Mouse (Mus musculus) R1 (cell line): ENCODE results near the gene Fbxo22.
"Not testable (repeated sequence)": the region's sequence is repeated elsewhere in the genome, so short reads cannot be mapped to it uniquely, and the experiment has no call there.

Source experiments
- DNase-seq: peaks from one replicate; pipeline ENCODE4 v3.0.0-alpha.2; 2018; ENCODE audit warnings: low read depth, low spot score

Gene Fbxo22

DNA sequence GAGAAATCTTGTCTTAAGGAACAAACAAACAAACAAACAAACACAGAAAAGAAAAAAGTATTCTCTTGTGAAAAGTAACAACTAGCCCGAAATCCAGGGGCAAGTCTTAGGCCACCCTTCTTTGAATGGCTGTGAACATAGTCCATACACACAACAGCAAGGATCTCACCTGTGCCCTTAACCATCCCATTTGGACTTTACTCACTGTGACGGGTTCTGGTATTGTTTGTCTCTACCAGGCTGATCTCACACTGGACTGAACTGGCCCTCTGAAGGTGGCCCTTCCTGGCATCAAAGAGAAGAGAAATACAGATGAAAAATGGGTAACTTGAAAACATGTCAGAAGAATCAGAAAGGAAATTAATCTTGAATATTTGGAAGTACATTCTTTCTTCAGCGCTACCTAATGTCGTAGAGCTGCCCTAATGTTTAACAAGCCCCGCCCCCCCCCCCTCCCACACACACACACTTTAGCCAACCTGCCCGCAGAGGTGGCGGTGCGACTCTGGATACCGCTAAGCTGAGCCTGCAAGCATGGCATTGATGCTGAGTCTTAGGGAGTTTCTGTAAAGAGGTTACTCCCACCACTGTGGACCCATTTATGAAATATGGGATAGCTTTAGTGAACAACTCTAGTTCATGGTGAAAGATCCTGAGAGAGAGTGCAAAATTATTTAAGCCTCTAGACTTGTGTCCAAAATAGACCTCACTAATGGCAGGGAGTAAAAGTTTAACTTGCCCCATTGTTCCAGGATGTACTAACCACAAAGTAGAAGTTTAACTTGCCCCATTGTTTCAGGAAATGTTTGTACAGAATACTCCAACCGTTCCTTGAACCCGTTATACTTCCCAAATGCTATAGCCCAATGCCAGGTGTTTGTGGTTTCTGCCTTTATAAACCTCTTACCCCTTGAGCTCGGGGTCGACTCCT lies 27.8 kb downstream of the Fbxo22 start:
- peak; percentile 24 for DNase-seq

DNA sequence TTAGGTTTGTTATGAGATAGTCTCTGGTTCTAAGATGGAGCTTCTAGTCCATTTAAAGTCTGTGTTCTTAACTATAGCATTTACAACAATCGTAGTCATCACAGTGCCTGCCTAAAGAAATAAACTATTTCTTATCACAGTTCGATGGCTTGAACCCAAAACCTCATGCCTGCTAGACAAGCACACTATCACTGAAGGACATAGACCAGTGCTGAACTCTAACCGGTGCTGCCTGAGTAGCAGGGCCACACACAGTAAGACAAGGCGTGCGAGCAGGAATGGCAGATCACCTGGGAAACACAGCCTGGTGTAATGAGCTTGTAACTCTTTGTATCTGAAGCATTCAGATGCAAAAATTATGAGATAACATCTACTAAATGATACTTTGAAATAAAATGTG lies 32.1 kb downstream of the Fbxo22 start:
- no peak for DNase-seq

DNA sequence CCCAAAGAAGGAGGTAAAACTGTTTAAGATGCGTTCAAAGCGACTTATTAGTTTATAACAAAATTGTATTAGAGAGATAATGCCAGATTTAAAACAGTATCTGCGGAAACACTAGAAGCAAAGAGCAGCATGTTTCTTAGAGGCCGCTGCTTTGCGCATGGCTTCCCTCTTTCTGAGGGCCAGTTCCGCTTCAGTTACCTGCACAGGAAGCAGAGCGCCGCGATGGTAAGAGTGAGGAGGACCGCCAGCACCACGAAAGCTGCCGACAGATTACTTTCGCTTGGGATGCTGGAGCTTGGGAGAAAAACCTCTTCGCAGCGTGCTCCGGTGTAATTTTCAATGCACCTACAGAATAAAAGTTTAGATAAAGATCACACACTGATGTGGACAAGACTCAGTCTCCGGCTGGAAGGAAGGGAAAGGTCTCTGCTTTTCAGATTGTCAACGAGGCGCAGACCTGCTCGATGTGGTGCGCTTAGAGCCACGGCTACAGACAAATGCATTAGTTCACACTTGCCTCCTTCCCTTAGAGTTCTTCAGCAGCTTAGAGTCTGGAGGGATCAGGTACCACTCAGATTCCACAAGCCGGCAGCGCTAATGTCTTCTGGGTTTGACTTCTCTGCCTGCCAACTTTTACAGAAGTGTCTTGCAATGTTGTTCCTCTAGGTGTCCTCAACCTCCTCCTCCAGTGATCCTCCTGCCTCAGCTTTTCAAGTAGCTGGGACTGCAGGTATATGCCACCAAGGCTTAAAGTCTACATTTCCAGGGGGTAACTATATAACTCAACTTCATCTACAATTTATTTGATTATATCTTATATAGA lies 33.3 kb downstream of the Fbxo22 start:
- peak; percentile 77 for DNase-seq

DNA sequence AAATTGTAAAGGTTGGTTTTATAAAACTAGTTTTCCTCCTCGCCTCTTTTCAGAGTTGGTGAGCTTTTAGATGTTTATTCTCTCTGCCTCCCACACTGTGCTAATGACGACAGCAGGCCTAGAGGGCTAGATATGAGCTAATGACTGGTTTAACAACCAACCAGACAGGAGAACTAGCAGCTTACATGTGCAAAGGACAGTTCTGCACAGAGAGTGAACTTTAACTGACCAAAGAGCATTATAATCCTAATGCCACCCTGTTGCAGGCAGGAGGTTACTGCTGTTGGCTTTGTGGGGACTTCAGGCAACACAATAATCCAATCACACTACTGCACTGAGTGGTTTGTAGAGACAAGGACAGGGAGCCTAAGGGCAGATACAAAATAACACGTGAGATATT lies 34.6 kb downstream of the Fbxo22 start:
- DNase-seq: no peak

DNA sequence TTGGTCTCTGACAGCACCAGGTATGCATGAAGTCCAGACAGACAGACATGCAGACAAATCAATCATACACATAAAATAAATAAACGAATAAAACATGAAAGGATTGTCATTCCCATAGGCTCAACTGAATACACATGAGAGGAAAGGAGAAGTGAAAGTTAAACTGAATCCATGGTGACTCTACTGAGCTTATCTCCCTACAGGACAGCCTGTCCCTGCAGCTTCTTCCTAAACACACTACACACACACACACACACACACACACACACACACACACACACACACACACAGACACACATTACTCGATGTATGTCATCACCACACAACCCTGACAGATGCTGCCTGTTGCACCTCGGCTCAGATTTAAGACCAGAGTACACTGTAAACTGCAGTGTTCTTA lies 35.4 kb downstream of the Fbxo22 start:
- no peak for DNase-seq

DNA sequence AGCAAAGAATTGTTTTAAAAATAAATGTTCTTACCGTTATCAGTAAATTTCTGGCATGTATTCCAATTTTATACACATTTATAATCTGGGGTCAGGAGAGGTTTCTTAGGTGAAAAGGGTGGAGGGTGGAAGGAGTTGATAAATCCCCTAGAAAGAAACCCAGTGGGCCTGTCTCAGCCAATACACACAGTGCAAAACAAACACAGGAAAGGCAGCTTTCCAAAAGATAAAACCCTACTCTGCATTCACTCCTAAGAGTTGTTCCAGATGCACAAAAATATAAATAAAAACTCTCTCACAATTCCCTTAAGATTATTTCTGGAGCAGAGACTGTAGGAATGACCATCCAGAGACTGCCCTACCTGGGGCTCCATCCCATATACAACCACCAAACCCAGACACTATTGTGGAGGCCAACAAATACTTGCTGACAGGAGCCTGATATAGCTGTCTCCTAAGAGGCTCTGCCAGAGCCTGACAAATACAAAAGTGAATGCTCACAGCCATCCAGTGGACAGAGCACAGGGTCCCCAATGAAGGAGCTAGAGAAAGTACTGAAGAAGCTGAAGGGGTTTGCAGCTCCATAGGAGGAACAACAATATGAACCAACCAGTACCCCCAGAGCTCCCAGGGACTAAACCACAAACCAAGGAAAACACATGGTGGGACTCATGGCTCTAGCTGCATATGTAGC lies 36.5 kb downstream of the Fbxo22 start:
- not testable (repeated sequence) for DNase-seq

DNA sequence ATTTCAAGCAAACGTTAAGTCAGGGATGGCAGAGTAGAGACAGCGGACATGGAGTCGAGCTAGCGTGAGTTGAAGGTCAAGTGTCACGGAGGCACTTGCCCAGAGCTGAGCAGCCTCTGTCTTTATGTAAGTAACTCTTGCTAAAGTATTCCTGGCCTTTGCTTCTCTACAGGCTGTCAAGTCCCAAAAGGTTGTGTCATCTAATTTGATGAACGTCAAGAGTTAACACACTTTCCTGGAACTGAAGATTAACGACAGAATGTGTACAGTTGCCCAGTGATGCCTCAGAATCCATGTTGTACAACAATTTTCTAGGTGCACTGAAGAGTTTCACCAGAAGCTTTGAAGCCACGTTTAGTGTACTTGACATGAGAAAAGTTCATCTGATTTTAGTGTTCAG lies 37.7 kb downstream of the Fbxo22 start:
- DNase-seq: no peak

DNA sequence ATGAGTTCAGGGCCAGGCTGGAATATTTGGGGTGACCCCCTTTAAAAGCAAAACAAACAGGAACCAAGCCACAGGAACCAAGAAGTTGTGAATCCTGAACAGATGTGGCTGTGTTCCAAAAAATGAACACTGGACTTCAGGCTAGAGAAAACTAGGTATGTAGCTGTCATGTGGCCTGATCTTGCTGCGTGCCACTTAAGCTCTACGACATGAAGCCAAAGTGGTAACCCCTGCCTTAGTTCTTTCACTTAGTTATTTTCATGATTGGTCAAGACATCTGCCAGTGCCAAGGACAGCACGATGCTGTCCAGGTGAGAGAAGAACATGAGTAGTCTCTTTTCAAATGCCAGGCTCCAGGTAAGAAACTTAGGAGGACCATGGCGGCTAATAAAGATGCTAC lies 38.2 kb downstream of the Fbxo22 start:
- DNase-seq: no peak

DNA sequence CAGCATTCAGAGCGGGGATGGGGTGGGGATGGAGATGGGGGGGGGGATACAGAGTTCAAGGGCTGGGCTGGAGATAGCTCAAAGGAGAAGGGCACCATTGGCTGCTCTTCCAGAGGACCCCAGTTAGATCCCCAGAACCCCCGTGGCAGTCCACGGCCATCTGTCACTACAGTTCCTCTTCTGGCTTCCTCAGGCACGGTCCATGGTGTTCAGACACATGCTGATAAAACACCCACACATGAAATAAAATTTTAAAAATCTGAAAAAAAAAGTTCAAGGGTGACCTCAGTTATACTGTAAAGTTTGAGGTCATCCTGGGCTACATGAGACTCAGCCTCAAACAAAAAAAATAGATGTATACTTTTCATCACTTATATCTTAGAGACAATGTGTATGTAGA lies 39.7 kb downstream of the Fbxo22 start:
- DNase-seq: no peak

DNA sequence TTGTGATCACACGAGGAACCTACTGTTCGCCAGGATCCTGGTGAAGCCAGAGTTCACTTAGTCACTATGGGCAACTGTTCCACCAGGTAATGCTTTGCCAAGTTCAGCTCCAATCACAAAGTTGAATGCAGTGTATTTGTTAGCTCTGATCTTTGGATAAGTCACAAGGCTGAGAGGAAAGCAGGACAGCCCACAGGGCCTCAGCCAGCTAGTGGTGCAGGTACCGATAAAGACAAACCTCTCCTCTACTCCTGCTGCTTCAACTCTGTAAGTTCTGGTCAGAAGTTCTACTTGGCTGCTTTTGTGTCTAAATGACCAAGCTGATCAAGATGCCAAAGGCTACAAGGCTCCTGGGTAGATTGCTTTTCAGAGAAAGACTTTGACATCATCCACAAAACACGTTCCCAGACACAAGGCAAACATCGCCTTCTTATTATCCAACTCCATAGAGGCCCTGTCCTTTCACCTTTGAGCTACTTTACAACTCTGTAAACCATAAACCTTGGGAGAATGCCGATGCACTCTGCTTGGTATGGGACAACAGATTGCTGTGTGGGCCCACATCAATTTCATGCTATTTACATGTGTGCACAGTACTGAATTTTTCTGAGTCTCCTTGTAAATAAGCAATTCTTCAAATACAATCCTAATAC lies 42.0 kb downstream of the Fbxo22 start:
- DNase-seq: no peak

DNA sequence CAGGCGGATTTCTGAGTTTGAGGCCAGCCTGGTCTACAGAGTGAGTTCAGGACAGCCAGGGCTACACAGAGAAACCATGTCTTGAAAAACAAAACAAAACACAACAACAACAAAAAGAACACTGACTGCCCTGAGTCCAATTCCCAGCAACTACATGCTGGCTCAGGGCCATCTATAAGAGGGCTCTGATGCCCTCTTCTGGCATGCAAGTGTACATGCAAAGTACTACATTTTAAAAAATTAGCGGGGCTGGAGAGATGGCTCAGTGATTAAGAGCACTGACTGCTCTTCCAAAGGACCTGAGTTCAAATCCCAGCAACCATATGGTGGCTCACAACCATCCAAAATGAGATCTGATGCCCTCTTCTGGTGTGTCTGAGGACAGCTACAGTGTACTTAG lies 43.4 kb downstream of the Fbxo22 start:
- peak; percentile 68 for DNase-seq

DNA sequence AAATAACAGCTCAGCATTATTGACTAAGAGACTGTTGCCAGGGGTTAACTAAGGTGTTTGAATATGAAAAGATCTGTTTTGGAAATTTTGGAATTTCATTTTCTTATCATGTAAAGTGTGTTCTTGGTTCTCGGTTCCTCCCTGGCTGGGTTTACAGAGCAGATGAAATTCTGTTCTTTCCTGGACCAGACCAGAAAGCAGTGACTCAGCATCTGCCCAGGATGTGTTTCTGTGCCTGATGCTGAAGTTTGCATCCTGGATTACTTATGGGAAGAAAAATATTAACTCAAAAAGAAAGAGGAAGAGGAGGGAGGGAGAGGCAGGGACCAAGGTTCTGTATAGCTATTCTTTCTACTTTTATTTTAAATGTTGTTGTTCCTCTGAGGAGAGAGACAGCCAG lies 45.1 kb downstream of the Fbxo22 start:
- no peak for DNase-seq

DNA sequence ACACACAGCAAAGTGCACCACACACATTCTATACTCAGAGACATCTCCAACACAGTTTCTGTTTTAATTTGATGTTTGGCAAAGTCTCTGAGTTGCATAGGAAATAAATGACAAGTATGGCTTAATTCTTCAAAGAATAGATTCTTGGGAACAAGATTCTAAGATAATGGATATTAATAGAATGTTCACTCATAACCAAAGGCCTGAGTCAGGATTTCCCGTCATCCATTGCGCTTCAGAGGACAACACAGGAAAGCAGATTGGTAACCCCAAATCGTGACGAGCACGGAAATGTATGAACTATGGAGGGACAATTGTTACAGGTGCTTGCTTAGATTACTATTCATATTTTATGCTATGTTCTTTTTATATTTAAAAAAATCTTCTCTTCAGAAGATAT lies 46.3 kb downstream of the Fbxo22 start:
- no peak for DNase-seq

DNA sequence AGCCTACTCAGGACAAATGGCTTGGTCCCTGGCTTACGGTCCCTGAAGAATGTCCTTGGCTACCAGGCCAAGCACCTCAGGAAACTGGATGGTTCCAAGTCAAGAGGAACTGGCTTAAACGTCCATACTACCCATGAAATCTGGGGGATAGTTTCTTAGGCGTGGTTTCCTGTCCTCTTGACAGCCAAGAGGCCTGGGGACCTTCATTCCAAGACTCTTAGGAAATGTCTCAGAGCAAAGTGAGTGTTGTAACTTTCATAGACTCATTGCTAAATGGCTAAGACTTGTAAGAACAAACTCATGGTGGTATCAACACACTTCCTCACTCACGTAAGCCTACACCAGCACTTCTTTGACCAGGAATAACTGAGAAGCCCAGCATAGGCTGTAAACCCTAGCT lies 46.9 kb downstream of the Fbxo22 start:
- no peak for DNase-seq

DNA sequence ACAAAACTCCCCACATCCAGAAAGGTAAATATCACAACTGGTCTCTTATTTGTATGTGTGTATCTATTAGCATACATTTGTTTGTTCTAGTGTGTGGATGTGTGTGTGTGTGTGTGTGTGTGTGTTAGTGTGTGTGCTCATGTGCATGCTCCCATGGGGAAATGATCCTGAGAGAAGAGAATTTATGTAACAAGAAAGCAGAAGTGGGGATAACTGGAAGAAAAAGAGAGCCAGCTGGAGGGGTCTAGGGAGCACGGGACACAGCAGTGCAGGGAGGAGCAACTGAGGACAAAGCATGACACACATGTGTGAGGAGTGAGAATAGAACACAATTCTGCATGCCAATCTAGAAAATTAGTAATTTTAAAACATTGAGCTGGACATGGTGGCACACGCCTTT lies 48.4 kb downstream of the Fbxo22 start:
- DNase-seq: no peak

DNA sequence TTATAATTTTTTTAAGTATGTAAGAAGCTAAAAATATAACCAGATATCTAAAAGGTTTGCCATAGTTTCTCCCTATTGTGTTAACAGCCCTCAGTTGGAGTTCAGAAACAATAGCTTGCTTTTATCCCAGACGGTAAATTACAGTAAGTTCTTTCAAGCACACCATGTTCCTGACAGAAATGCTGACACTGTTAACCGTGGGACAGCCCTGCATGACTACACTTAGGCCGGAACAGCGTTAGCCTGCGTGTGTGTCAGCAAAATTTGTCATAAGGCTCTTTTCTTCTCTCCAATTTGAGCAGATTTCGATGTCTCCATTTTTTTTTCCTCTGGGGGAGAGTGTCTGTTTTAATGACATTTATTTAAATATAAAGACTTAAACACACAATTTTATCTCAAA lies 51.0 kb downstream of the Fbxo22 start:
- no peak for DNase-seq

DNA sequence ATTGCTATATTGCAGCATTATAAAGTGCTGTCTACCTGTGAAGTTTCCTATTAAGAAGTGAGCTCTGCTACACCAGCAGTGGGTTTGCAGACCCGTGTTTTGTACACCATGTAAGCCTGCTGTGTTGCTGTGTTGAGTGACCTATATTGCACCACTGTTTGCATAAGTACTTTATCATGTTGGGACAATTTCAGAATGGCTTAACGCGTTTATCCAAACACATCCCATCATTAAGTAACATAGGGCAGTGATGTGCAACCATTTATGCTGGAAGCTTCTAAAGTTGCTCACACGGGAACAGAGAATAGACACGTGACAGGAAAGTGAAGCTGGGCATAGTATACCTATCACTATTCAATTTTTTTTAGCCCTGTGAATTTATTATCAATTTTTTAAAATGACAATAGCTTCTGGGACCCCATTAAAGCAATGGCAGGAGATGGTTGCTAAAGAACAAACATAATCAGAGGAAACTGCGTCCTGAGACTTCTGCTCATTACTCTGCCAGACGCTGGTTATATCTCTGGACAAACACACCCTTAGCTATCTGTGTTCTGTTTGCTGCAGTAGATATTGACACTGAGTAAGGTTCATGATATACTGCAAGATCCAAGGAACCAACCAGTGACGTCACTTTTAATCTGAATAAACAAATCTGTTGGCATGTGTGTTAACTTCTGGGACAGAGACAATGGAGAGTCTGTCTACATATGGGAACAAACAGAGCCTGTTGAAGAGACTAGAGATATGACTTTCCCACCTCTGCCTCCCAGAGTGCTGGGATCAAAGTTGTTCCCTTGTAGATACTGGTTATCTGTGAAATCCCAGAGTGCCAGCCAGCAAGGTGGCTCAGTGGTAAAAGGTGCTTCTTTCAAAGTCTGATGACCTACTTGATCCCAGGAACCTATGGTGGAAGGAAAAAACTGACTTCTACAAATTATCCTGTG lies 55.9 kb downstream of the Fbxo22 start:
- DNase-seq: no peak

DNA sequence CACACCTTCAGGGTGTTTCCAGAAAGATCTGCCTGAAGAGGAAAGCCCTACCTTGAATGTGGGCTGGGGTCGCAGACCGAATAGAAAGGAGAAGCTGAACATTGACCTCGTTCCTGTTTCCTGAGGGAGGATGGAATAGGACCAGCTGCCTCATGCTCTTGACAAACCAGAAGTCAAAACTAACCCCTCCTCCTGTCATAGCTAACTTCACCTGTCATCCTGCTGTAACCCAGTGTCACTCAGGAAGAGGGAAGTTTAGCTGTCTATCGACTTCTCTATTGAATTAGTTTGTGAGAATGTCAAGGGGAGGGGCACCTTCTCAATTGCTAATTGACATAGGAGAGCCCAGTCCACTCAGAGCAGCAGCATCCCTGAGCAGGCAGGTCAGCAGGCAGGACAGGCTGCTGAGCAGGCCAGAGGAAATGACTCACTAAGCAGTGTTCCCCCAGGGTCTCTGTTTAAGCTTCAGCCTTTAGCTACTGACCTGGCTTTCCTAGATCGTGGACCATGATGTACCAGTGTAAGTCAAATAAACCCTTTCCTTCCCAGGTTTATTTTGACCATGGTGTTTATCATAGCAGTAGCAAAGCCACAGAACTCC lies 63.3 kb downstream of the Fbxo22 start:
- no peak for DNase-seq

DNA sequence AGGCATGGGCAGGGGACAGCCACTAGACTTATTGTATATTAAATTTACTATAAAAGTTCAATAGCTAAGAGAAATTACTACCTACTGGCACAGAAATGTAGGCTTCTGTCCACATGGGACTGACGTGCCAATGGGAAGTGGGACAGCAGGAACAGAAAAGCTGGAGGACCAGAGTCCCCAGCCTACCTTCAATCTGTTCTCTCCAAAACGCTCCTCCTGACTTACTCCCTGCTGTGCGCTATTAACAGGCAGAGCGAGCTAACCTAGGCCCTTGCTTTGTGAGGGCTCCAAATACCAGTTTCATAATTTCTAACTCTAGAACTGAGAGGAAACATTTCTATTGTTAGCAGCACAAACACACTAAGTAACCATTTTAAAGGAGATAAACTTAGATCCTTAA lies 65.2 kb downstream of the Fbxo22 start:
- DNase-seq: no peak
